Mouse (Mus musculus) activated CD4-positive, CD25-positive, alpha-beta regulatory T cell, adult 9 weeks (primary cell): ENCODE data around the gene Awat1. TPM values are rescaled to one million over a fixed set of nuclear protein-coding genes. Genes with fewer than 3 reads are reported as not detected.

Source experiments
- polyA plus RNA-seq: library from polyadenylated mRNA; unstranded; fragments of 100-300 nt; shearing (Covaris generic); gene quantifications from one replicate; pipeline ENCODE4 v1.2.1, GENCODE M21; 2017

Awat1 gene
- not detected for polyA plus RNA-seq

DNA sequence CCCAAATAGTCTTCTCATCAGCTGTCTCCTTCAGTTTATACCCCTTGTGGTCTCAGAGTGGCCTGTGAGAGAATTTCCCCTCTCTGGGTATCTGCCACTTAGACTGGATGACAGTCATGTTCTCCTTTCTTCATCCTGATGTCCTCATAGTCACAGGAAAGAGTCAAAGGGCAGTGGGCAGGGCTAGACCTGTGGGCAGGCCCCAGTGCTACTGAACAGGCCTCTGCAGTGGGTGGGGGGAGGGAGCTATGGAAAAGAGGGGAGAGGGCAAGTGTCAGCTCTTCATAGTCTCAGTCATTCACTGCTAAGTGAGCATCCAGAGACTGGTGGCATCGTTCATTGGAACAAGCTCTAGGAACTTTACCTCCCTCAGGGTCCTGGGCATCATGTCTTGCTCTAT, at the start of gene Awat1:
Awat1 (plus strand) TSS at position 301 of the 400 bp plus-strand sequence.

GRCm38 (mm10) chrX:100524471-100524870, 47.6 kb upstream of the Awat1 start, which contains the start of gene Dgat2l6:
Gene Dgat2l6, plus strand, starts transcription at chrX:100524838.

GRCm38 (mm10) chrX:100594791-100595190, 22.7 kb downstream of the Awat1 start, which contains the start of gene P2ry4:
Gene P2ry4, minus strand, starts transcription at chrX:100594869.

GRCm38 (mm10) chrX:100605314-100605713, 33.3 kb downstream of the Awat1 start, which contains the start of gene Arr3:
Gene Arr3, plus strand, starts transcription at chrX:100605497.

GRCm38 (mm10) chrX:100625546-100625801, 53.4 kb downstream of the Awat1 start, which contains the start of gene Kif4:
Gene Kif4, plus strand, starts transcription at chrX:100625737.

GRCm38 (mm10) chrX:100625802-100626793, 54.0 kb downstream of the Awat1 start, which contains the start of gene Pdzd11:
Gene Pdzd11, minus strand, starts transcription at chrX:100626568.

Other genes starting within 250 kb of the Awat1 start
- gene Otud6a, start 143.2 kb upstream of the Awat1 start, polyA plus RNA-seq: not detected
- 0.55 TPM for gene Awat2, start 129.5 kb upstream of the Awat1 start, polyA plus RNA-seq
- 41.3 TPM for gene Igbp1, start 78.0 kb upstream of the Awat1 start, polyA plus RNA-seq
- gene Dgat2l6, start 47.4 kb upstream of the Awat1 start, polyA plus RNA-seq: not detected
- 0.06 TPM for gene P2ry4, start 22.6 kb downstream of the Awat1 start, polyA plus RNA-seq
- not detected for gene Arr3, start 33.2 kb downstream of the Awat1 start, polyA plus RNA-seq
- 3.4 TPM for gene Kif4, start 53.5 kb downstream of the Awat1 start, polyA plus RNA-seq
- gene Pdzd11, start 54.3 kb downstream of the Awat1 start, polyA plus RNA-seq: 50.4 TPM
- gene Gdpd2, start 157.6 kb downstream of the Awat1 start, polyA plus RNA-seq: not detected
- 14.3 TPM for gene Dlg3, start 195.5 kb downstream of the Awat1 start, polyA plus RNA-seq